Mouse (Mus musculus) MEL (cell line): ENCODE measurements around the gene Slc22a13. TPM values are rescaled to one million over a fixed set of nuclear protein-coding genes. Genes with fewer than 3 reads are reported as not detected.

Source experiments
- DNase-seq: peaks from one replicate; pipeline ENCODE4 v3.0.0; 2011; ENCODE audit warnings: low read depth, low spot score
- H3K27ac ChIP-seq: 2 replicates; pipeline ENCODE4 v1.5.1; 2012; ENCODE audit warnings: low read depth, mild to moderate bottlenecking, control low read depth, low read length, moderate library complexity; ENCODE audit not compliant: control insufficient read depth
- H3K27me3 ChIP-seq, 2 experiments: fragments of 150-350 bp in 1 of 2; sonication (generic) in 1 of 2; 2 replicates each; pipeline ENCODE4 v1.6.1; 2012; ENCODE audit warnings: low read length in 2 of 2, mild to moderate bottlenecking in 2 of 2, improper control_type of control experiment in 1 of 2, moderate library complexity in 1 of 2; ENCODE audit not compliant: insufficient read depth in 2 of 2, control insufficient read depth in 1 of 2
- H3K36me3 ChIP-seq, 2 experiments: 2 replicates each; pipeline ENCODE4 v1.6.1; 2012 to 2014; ENCODE audit warnings: low read length in 2 of 2, improper control_type of control experiment in 1 of 2, inconsistent platforms in 1 of 2, mild to moderate bottlenecking in 1 of 2; ENCODE audit not compliant: insufficient read depth in 2 of 2, control insufficient read depth in 1 of 2
- H3K4me1 ChIP-seq, 2 experiments: fragments of 150-350 bp in 1 of 2; sonication (generic) in 1 of 2; 2 replicates each; pipeline ENCODE4 v1.6.1; 2012; ENCODE audit warnings: low read length in 2 of 2, improper control_type of control experiment in 1 of 2, mild to moderate bottlenecking in 1 of 2; ENCODE audit not compliant: insufficient read depth in 2 of 2, control insufficient read depth in 1 of 2
- H3K4me3 ChIP-seq, 2 experiments: fragments of 150-350 bp in 1 of 2; sonication (generic) in 1 of 2; 2 replicates each; pipeline ENCODE4 v1.5.1; 2012; ENCODE audit warnings: low read depth in 2 of 2, low read length in 2 of 2, mild to moderate bottlenecking in 2 of 2, moderate library complexity in 2 of 2, control low read depth in 1 of 2, improper control_type of control experiment in 1 of 2; ENCODE audit not compliant: control insufficient read depth in 1 of 2, insufficient read depth in 1 of 2
- H3K79me2 ChIP-seq: 2 replicates; pipeline ENCODE4 v1.6.1; 2012; ENCODE audit warnings: mild to moderate bottlenecking, low read length, moderate library complexity; ENCODE audit not compliant: control insufficient read depth, poor library complexity, insufficient read depth
- H3K9ac ChIP-seq: 2 replicates; pipeline ENCODE4 v1.6.1; 2012; ENCODE audit warnings: low read depth, mild to moderate bottlenecking, control low read depth, low read length, moderate library complexity; ENCODE audit not compliant: control insufficient read depth, poor library complexity, severe bottlenecking
- H3K9me3 ChIP-seq: fragments of 150-350 bp; sonication (generic); replicated peaks from 2 replicates; pipeline ENCODE4 v1.6.1; 2012; ENCODE audit warnings: mild to moderate bottlenecking, low read length, improper control_type of control experiment, moderate library complexity; ENCODE audit not compliant: insufficient read depth
- CHD1 ChIP-seq: IDR thresholded peaks from 2 replicates; pipeline ENCODE4 v1.6.1; 2012; ENCODE audit warnings: low read depth, mild to moderate bottlenecking, inconsistent platforms, low read length, improper control_type of control experiment
- E2F4 ChIP-seq: IDR thresholded peaks from 2 replicates; pipeline ENCODE4 v1.6.1; 2011; ENCODE audit warnings: low read depth, low read length, improper control_type of control experiment, borderline replicate concordance
- ELF1 ChIP-seq: IDR thresholded peaks from 2 replicates; pipeline ENCODE4 v1.6.1; 2014; ENCODE audit warnings: low read depth, mild to moderate bottlenecking, inconsistent platforms, low read length, improper control_type of control experiment, moderate library complexity
- GABPA ChIP-seq: IDR thresholded peaks from 2 replicates; pipeline ENCODE4 v1.6.1; 2012; ENCODE audit warnings: low read depth, mild to moderate bottlenecking, inconsistent platforms, low read length, improper control_type of control experiment, moderate library complexity
- GATA1 ChIP-seq: IDR thresholded peaks from 2 replicates; pipeline ENCODE4 v1.6.1; 2011; ENCODE audit warnings: low read depth, low read length, improper control_type of control experiment
- MAX ChIP-seq: IDR thresholded peaks from 2 replicates; pipeline ENCODE4 v1.6.1; 2011; ENCODE audit warnings: low read length, improper control_type of control experiment
- MAZ ChIP-seq: IDR thresholded peaks from 2 replicates; pipeline ENCODE4 v1.6.1; 2012; ENCODE audit warnings: low read depth, mild to moderate bottlenecking, inconsistent platforms, low read length, improper control_type of control experiment
- MYB ChIP-seq: IDR thresholded peaks from 2 replicates; pipeline ENCODE4 v1.6.1; 2011; ENCODE audit warnings: mild to moderate bottlenecking, low read depth, low read length, improper control_type of control experiment
- NELFE ChIP-seq: IDR thresholded peaks from 2 replicates; pipeline ENCODE4 v1.6.1; 2011; ENCODE audit warnings: low read depth, low read length, improper control_type of control experiment
- RAD21 ChIP-seq: IDR thresholded peaks from 2 replicates; pipeline ENCODE4 v1.6.1; 2011; ENCODE audit warnings: mild to moderate bottlenecking, low read depth, low read length, improper control_type of control experiment
- RCOR1 ChIP-seq: IDR thresholded peaks from 2 replicates; pipeline ENCODE4 v1.6.1; 2012; ENCODE audit warnings: low read depth, mild to moderate bottlenecking, inconsistent platforms, low read length, improper control_type of control experiment
- SIN3A ChIP-seq: IDR thresholded peaks from 2 replicates; pipeline ENCODE4 v1.6.1; 2012; ENCODE audit warnings: low read length, improper control_type of control experiment, inconsistent platforms
- SMC3 ChIP-seq: IDR thresholded peaks from 2 replicates; pipeline ENCODE4 v1.6.1; 2011; ENCODE audit warnings: low read depth, low read length, improper control_type of control experiment
- TAL1 ChIP-seq: IDR thresholded peaks from 2 replicates; pipeline ENCODE4 v1.6.1; 2012; ENCODE audit warnings: mild to moderate bottlenecking, inconsistent platforms, low read length, moderate library complexity, mixed read lengths
- TBP ChIP-seq: IDR thresholded peaks from 2 replicates; pipeline ENCODE4 v1.8.0; 2011; ENCODE audit warnings: low read depth, low read length, improper control_type of control experiment
- TCF12 ChIP-seq: IDR thresholded peaks from 2 replicates; pipeline ENCODE4 v1.6.1; 2014; ENCODE audit warnings: low read depth, mild to moderate bottlenecking, inconsistent platforms, low read length, improper control_type of control experiment, moderate library complexity
- UBTF ChIP-seq: IDR thresholded peaks from 2 replicates; pipeline ENCODE4 v1.6.1; 2012; ENCODE audit warnings: low read depth, mild to moderate bottlenecking, inconsistent platforms, low read length, improper control_type of control experiment, moderate library complexity, borderline replicate concordance; ENCODE audit not compliant: insufficient read depth
- ZKSCAN1 ChIP-seq: IDR thresholded peaks from 2 replicates; pipeline ENCODE4 v1.6.1; 2012; ENCODE audit warnings: low read depth, mild to moderate bottlenecking, inconsistent platforms, low read length, improper control_type of control experiment, moderate library complexity
- ZMIZ1 ChIP-seq: IDR thresholded peaks from 2 replicates; pipeline ENCODE4 v1.6.1; 2012; ENCODE audit warnings: low read depth, mild to moderate bottlenecking, inconsistent platforms, low read length, improper control_type of control experiment, moderate library complexity
- polyA plus RNA-seq, 2 experiments: library from polyadenylated mRNA; stranded (reverse) in 1 of 2; unstranded in 1 of 2; fragments of >175 nt in 1 of 2; fragments of >200 nt in 1 of 2; gene quantifications; 2 replicates each; pipeline versions ENCODE4 v1.2.1 to v1.2.4; 2012; ENCODE audit warnings: low replicate concordance in 2 of 2, low read depth in 1 of 2; ENCODE audit not compliant: insufficient read length in 2 of 2, insufficient read depth in 1 of 2, missing spikeins in 1 of 2
- total RNA-seq: library from RNA; depleted of rRNA; stranded (reverse); fragments of 300-350 nt; gene quantifications from 2 replicates; pipeline ENCODE4 v1.2.3, GENCODE M21; 2012

The Slc22a13 gene
- total and polyA plus RNA-seq, 3 experiments, result 0.04 TPM; not detected in 2

- H3K36me3 ChIP-seq, result no peaks in the 10 kb centered on the region
- no peak for DNase-seq
- H3K27me3 ChIP-seq, result peaks cover 0 to 8% of the 10 kb centered on the region in 2 experiments; a peak in 3 of 4 replicates
- H3K79me2 ChIP-seq, result no peaks in the 10 kb centered on the region
- H3K4me3 ChIP-seq, result no peak overlapping the region
- H3K9me3 ChIP-seq, result no peaks in the 10 kb centered on the region
- H3K4me1 ChIP-seq, result no peaks in the 10 kb centered on the region
- TF ChIP-seq NELFE, result no peak
- TF ChIP-seq TBP, result no peak
- H3K9ac ChIP-seq, result no peak overlapping the region
- no peak overlapping the region for H3K27ac ChIP-seq
Measured at GRCm38 (mm10) chr9:119164743-119165142, 44.2 kb downstream of the Slc22a13 start.

DNA sequence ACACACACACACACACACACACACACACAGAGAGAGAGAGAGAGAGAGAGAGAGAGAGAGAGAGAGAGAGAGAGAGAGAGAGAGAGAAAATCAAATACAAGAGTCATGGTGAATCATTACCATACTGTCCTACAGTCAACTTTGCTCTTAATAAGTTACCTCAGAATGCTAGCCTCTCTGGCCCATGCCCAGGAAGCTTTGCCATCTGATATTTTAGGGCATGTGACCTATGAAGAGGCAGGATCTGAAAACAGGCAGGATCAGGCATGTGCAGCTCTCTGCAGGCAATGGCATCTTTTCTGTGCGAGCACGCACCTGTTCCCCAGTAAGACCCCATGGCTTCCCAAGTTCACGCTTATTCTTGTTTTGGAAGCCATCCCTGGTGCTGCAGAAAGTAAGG lies 48.2 kb downstream of the Slc22a13 start:
- H3K27me3 ChIP-seq, result peaks cover 0 to 3% of the 10 kb centered on the region in 2 experiments; a peak in 2 of 4 replicates
- TF ChIP-seq ZKSCAN1 (no peak), NELFE (no peak), GATA1 (no peak), RAD21 (no peak), SMC3 (no peak), ZMIZ1 (no peak), TAL1 (no peak), GABPA (no peak), MAX (no peak)

GRCm38 (mm10) chr9:119158861-119159260 lies 50.0 kb downstream of the Slc22a13 start, which contains the start of gene Gm47289:
Gene Gm47289, plus strand, starts transcription at chr9:119159161.
- Histone ChIP-seq H3K4me3 (no peak within 1 kb of the TSS), H3K27me3 (peaks cover 0 to 4% of the 10 kb centered on the region in 2 experiments; a peak in 2 of 4 replicates)

More for the DNA sequence above, 48.2 kb downstream of the Slc22a13 start:
- Histone ChIP-seq H3K9me3 (no peaks in the 10 kb centered on the region), H3K79me2 (no peaks in the 10 kb centered on the region), H3K4me1 (no peaks in the 10 kb centered on the region), H3K4me3 (no peak overlapping the region), H3K27ac (no peak overlapping the region), H3K36me3 (no peaks in the 10 kb centered on the region), H3K9ac (no peak overlapping the region)
- DNase-seq, result no peak

More at GRCm38 (mm10) chr9:119158861-119159260, 50.0 kb downstream of the Slc22a13 start, which contains the start of gene Gm47289:
- Histone ChIP-seq H3K79me2 (no peaks in the 10 kb centered on the region), H3K27ac (no peak within 1 kb of the TSS), H3K4me1 (no peaks in the 10 kb centered on the region), H3K36me3 (no peaks in the 10 kb centered on the region), H3K9me3 (no peaks in the 10 kb centered on the region), H3K9ac (no peak within 1 kb of the TSS)
- TF ChIP-seq SIN3A, result no peak
- no peak for TF ChIP-seq RCOR1
- no peak for TF ChIP-seq ELF1
- no peak for TF ChIP-seq E2F4
- no peak for TF ChIP-seq MAZ
- no peak for TF ChIP-seq MYB
- no peak for TF ChIP-seq TCF12
- no peak for TF ChIP-seq GABPA
- TF ChIP-seq MAX, result no peak
- TF ChIP-seq CHD1, result no peak
- TF ChIP-seq UBTF, result no peak
- DNase-seq, result no peak
